Mouse (Mus musculus) telencephalon, adult 2 months (tissue): ENCODE measurements at regions not wholly inside any gene's neighbourhood (a gene's known extent, or its start where the extent isn't known, plus 50 kb on each side); places are given as distances from the start of the nearest gene placed in this dataset.

Experiments
- DNase-seq: peaks from one replicate; pipeline ENCODE4 v3.0.0-alpha.2; 2011; ENCODE audit warnings: low read depth, low spot score

DNA sequence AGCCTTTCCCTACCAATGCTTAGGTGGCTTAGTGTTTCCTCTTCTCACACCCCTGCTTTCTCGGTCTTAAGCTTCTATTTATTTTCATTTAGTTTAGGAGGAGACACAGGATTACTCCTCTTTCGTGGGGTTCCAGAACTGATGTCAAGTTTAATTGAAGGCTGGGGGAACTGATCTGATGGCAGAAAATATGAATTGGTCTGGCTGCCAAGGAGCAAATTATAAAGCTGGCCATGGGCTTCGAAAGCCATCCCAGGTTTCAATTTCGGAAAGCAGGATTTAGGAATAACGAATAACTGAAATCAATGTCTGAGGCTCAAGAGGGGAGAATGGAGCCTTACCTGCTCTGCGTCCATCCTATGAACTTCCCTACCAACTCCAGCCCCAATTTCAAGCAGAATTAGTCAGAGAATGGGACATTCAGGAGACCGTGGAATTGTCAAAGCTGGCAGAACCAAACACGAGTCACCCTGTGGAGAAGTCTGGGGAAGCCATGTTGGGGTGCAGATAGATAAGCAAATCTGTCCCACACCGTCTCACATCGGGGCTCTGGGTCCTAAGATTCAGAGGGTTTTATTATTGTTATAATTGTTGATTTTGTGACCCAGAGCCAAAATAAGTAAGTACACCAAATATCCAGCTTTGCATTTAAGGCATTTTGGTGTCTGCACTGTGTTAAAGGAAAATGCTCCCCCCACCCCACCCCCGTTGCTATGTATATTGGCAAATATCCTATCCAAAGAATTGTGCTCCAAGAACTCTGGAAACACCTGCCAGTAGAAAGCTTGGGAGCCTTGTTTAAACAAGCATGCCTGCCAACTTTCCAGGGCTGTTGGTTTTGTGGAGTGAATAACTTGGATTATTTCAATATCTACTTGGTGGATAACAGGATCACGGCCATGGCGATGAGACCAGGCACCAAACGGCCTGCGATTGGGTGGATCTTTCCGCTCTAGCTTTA lies 56.5 kb upstream of the Tgfbr2 start:
- DNase-seq: no peak

GRCm38 (mm10) chr9:116230346-116230745 lies 55.2 kb upstream of the Tgfbr2 start:
- no peak for DNase-seq

DNA sequence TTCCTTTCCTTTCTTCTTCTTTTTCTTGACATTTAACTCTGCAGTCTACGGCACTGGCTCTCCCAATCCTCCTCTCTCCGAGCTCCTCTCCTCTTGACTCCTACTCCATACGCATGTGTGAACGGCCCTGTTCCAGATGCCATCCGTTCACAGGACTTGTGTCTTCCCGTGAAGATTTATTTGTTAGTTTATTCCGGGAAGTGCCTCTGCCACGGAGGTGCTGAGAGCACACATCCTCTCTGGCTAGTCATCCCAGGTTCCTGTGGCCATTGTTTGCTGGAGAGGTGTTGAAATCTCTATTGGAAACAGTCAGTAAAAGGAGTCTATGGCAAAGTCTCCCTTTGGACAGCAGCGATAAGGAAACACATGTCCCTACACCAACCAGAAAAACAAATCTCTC lies 53.3 kb upstream of the Tgfbr2 start:
- DNase-seq: no peak

DNA sequence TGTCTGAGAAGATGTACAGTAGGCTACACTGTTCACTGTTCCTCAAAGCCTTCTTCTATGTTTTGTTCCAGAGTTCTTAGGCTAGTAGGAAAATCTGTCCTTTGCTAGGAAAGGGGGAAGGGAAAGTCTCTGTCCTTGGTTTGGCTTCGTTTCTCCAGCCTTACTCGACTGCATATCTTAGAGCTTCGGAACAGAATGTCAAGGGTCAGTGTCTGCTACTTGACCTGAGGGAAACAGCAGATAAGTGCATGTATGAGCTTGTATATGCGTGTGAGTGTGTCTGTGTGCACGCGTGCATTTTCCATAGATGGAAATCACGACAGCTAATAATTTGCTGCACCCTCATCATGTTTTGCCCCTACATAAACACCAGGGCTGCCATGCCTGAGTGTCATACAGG lies 52.6 kb upstream of the Tgfbr2 start:
- no peak for DNase-seq
